Mouse (Mus musculus): Measurements from ENCODE around the gene Ubash3a.

- TF ChIP-seq CTCF (IDR thresholded peaks at IDR 0.05; ENCODE audit: extremely low read depth, insufficient read depth, low read length) (no peak), POLR2A (IDR thresholded peaks at IDR 0.05; ENCODE audit: extremely low read depth, insufficient read depth, low read length) (no peak)
Measured at GRCm38 (mm10) chr17:31247144-31247543, 39.5 kb downstream of the Ubash3a start.
